Mouse (Mus musculus) left cerebral cortex, adult 9 months (tissue): ENCODE data around the gene Cenpt.
A peak's percentile ranks its signal among the peaks of the same experiment; 100 is the strongest.

Experiments used
- DNase-seq, 2 experiments: peaks; one replicate each; pipeline ENCODE4 v3.0.0; 2022; ENCODE audit warnings: low spot score in 2 of 2

Gene Cenpt

GRCm38 (mm10) chr8:105807766-105808165 lies 45.3 kb downstream of the Cenpt start:
- DNase-seq: no peak

GRCm38 (mm10) chr8:105805964-105806363 lies 47.1 kb downstream of the Cenpt start:
- DNase-seq: no peak

- DNase-seq: no peak
These were observed 47.7 kb downstream of the Cenpt start for GRCm38 (mm10) chr8:105805346-105805745.

- DNase-seq: no peak
These were observed 48.3 kb downstream of the Cenpt start for GRCm38 (mm10) chr8:105804797-105805196.

GRCm38 (mm10) chr8:105801153-105801904 lies 51.7 kb downstream of the Cenpt start:
- DNase-seq: no peak

GRCm38 (mm10) chr8:105799091-105799812 lies 53.8 kb downstream of the Cenpt start:
- DNase-seq: peak in 1 of 2 experiments; percentile 15

GRCm38 (mm10) chr8:105798408-105798807 lies 54.7 kb downstream of the Cenpt start:
- DNase-seq: no peak

- DNase-seq: no peak
These were observed 57.3 kb downstream of the Cenpt start for GRCm38 (mm10) chr8:105795785-105796184.
